Mouse (Mus musculus): Measurements from ENCODE around the gene Spx. TPM values are rescaled to one million over a fixed set of nuclear protein-coding genes. Genes with fewer than 3 reads are reported as not detected.
A peak's percentile ranks its signal among the peaks of the same experiment; 100 is the strongest.

Gene Spx
- polyA plus RNA-seq, 1 experiment from 2014 or later = 0.84 TPM

GRCm38 (mm10) chr6:142387011-142387754 lies 26.1 kb upstream of the Spx start, which contains the start of the genes Recql and Golt1b:
TSS of gene Recql (minus strand) at chr6:142387087.
TSS of gene Golt1b (plus strand) at chr6:142387221.
- Histone ChIP-seq H3K27ac (replicated peaks) (peak within 1 kb of the TSS; percentile 68), H3K9ac (peak within 1 kb of the TSS; percentile 81), H3K9me3 (replicated peaks) (no peaks in the 10 kb centered on the region), H3K4me2 (replicated peaks) (peak within 1 kb of the TSS; percentile 65), H3K27me3 (no peaks in the 10 kb centered on the region), H3K4me3 (replicated peaks) (peak within 1 kb of the TSS; percentile 83), H3K4me1 (peaks cover 20% of the 10 kb centered on the region), H3K36me3 (no peaks in the 10 kb centered on the region)
- peak; percentile 100 for ATAC-seq (ENCODE audit: insufficient number of reproducible peaks, low FRiP score, low TSS enrichment, low read depth)
- WGBS = under 1% methylated on average over 84 of the region's 87 CpGs

- no peaks in the 10 kb centered on the region for H3K27me3 ChIP-seq
- WGBS = 18% methylated on average over 8 of the region's 8 CpGs
- no peak for ATAC-seq (ENCODE audit: insufficient number of reproducible peaks, low FRiP score, low TSS enrichment, low read depth)
- H3K4me2 ChIP-seq (replicated peaks) = peak overlapping the region; percentile 53
- H3K36me3 ChIP-seq = 0 out of 2 replicates have a peak, but pooled peaks cover under 1% of the 10 kb centered on the region
- peak overlapping the region; percentile 81 for H3K9ac ChIP-seq
- H3K4me3 ChIP-seq (replicated peaks) = peak overlapping the region; percentile 83
- H3K27ac ChIP-seq (replicated peaks) = 0 out of 2 replicates have a peak overlapping the region, but pooled peaks have one; percentile 58
- H3K4me1 ChIP-seq = peaks cover 20% of the 10 kb centered on the region
- H3K9me3 ChIP-seq (replicated peaks) = no peaks in the 10 kb centered on the region
Observed at GRCm38 (mm10) chr6:142387755-142388271, 25.4 kb upstream of the Spx start.

GRCm38 (mm10) chr6:142389101-142389500 lies 24.1 kb upstream of the Spx start:
- no peak overlapping the region for H3K27ac ChIP-seq (replicated peaks)
- H3K4me3 ChIP-seq (replicated peaks) = 0 out of 2 replicates have a peak overlapping the region, but pooled peaks have one; percentile 83
- peaks cover 12% of the 10 kb centered on the region; the same call in 1 of the 2 replicates for H3K36me3 ChIP-seq
- no peaks in the 10 kb centered on the region for H3K27me3 ChIP-seq
- no peak overlapping the region for H3K9ac ChIP-seq
- 76% methylated on average over 2 of the region's 2 CpGs for WGBS
- peaks cover 20% of the 10 kb centered on the region for H3K4me1 ChIP-seq
- no peak overlapping the region for H3K4me2 ChIP-seq (replicated peaks)
- H3K9me3 ChIP-seq (replicated peaks) = no peaks in the 10 kb centered on the region
- ATAC-seq (ENCODE audit: insufficient number of reproducible peaks, low FRiP score, low TSS enrichment, low read depth) = no peak

GRCm38 (mm10) chr6:142392312-142392711 lies 20.9 kb upstream of the Spx start:
- Histone ChIP-seq H3K9ac (no peak overlapping the region), H3K4me3 (replicated peaks) (no peak overlapping the region), H3K4me1 (peaks cover 16% of the 10 kb centered on the region), H3K4me2 (replicated peaks) (no peak overlapping the region), H3K27me3 (no peaks in the 10 kb centered on the region), H3K9me3 (replicated peaks) (no peaks in the 10 kb centered on the region), H3K27ac (replicated peaks) (no peak overlapping the region), H3K36me3 (peaks cover 29% of the 10 kb centered on the region)
- ATAC-seq (ENCODE audit: insufficient number of reproducible peaks, low FRiP score, low TSS enrichment, low read depth) = no peak
- whole genome bisulfite sequencing = 91% methylated on average over 5 of the region's 5 CpGs

GRCm38 (mm10) chr6:142394669-142395068 lies 18.6 kb upstream of the Spx start:
- Histone ChIP-seq H3K9ac (no peak overlapping the region), H3K4me1 (no peaks in the 10 kb centered on the region), H3K9me3 (replicated peaks) (no peaks in the 10 kb centered on the region), H3K4me2 (replicated peaks) (no peak overlapping the region), H3K36me3 (peaks cover 29% of the 10 kb centered on the region), H3K27me3 (no peaks in the 10 kb centered on the region), H3K27ac (replicated peaks) (no peak overlapping the region), H3K4me3 (replicated peaks) (no peak overlapping the region)
- WGBS = 80% methylated on average over 5 of the region's 5 CpGs
- ATAC-seq (ENCODE audit: insufficient number of reproducible peaks, low FRiP score, low TSS enrichment, low read depth) = no peak; the same call in 1 of the 2 replicates

- Histone ChIP-seq H3K27me3 (no peaks in the 10 kb centered on the region), H3K4me1 (no peaks in the 10 kb centered on the region), H3K9me3 (replicated peaks) (no peaks in the 10 kb centered on the region), H3K4me3 (replicated peaks) (no peak overlapping the region), H3K4me2 (replicated peaks) (no peak overlapping the region), H3K27ac (replicated peaks) (no peak overlapping the region), H3K36me3 (peaks cover 37% of the 10 kb centered on the region), H3K9ac (no peak overlapping the region)
- no peak for ATAC-seq (ENCODE audit: insufficient number of reproducible peaks, low FRiP score, low TSS enrichment, low read depth)
- 89% methylated on average over 6 of the region's 6 CpGs for WGBS
Observed at GRCm38 (mm10) chr6:142395756-142396155, 17.5 kb upstream of the Spx start.

- H3K36me3 ChIP-seq = no peaks in the 10 kb centered on the region
- peaks cover 25% of the 10 kb centered on the region for H3K27me3 ChIP-seq
- ATAC-seq (ENCODE audit: insufficient number of reproducible peaks, low FRiP score, low TSS enrichment, low read depth) = no peak
- no peak overlapping the region for H3K27ac ChIP-seq (replicated peaks)
- H3K9me3 ChIP-seq (replicated peaks) = no peaks in the 10 kb centered on the region
- WGBS = 14% methylated on average over 1 of the region's 1 CpGs
- H3K4me1 ChIP-seq = peaks cover 5% of the 10 kb centered on the region
- H3K9ac ChIP-seq = no peak overlapping the region
- H3K4me2 ChIP-seq (replicated peaks) = no peak overlapping the region
- no peak overlapping the region for H3K4me3 ChIP-seq (replicated peaks)
Observed at GRCm38 (mm10) chr6:142411140-142411539, 2.1 kb upstream of the Spx start.

GRCm38 (mm10) chr6:142413845-142414244 lies 604 bp downstream of the Spx start:
- H3K9me3 ChIP-seq (replicated peaks) = no peaks in the 10 kb centered on the region
- H3K4me3 ChIP-seq (replicated peaks) = no peak overlapping the region
- H3K9ac ChIP-seq = no peak overlapping the region
- H3K27ac ChIP-seq (replicated peaks) = no peak overlapping the region
- no peak for ATAC-seq (ENCODE audit: insufficient number of reproducible peaks, low FRiP score, low TSS enrichment, low read depth)
- no peak overlapping the region for H3K4me2 ChIP-seq (replicated peaks)
- peaks cover 5% of the 10 kb centered on the region for H3K4me1 ChIP-seq
- 18% methylated on average over 12 of the region's 12 CpGs for WGBS
- no peaks in the 10 kb centered on the region for H3K36me3 ChIP-seq
- H3K27me3 ChIP-seq = peaks cover 25% of the 10 kb centered on the region

- under 1% methylated on average over 24 of the region's 24 CpGs for WGBS
- no peaks in the 10 kb centered on the region for H3K36me3 ChIP-seq
- H3K4me2 ChIP-seq (replicated peaks) = peak overlapping the region; percentile 48
- peaks cover 5% of the 10 kb centered on the region for H3K4me1 ChIP-seq
- no peak overlapping the region for H3K27ac ChIP-seq (replicated peaks)
- H3K27me3 ChIP-seq = peaks cover 25% of the 10 kb centered on the region
- H3K4me3 ChIP-seq (replicated peaks) = peak overlapping the region; percentile 29
- H3K9ac ChIP-seq = no peak overlapping the region
- H3K9me3 ChIP-seq (replicated peaks) = no peaks in the 10 kb centered on the region
- ATAC-seq (ENCODE audit: insufficient number of reproducible peaks, low FRiP score, low TSS enrichment, low read depth) = no peak
Observed at GRCm38 (mm10) chr6:142414597-142414996, 1.4 kb downstream of the Spx start.

GRCm38 (mm10) chr6:142424976-142425375 lies 11.7 kb downstream of the Spx start:
- Histone ChIP-seq H3K9me3 (replicated peaks) (no peaks in the 10 kb centered on the region), H3K27me3 (no peaks in the 10 kb centered on the region), H3K4me2 (replicated peaks) (no peak overlapping the region), H3K36me3 (no peaks in the 10 kb centered on the region), H3K27ac (replicated peaks) (no peak overlapping the region), H3K4me3 (replicated peaks) (no peak overlapping the region), H3K4me1 (no peaks in the 10 kb centered on the region), H3K9ac (no peak overlapping the region)
- no peak for ATAC-seq (ENCODE audit: insufficient number of reproducible peaks, low FRiP score, low TSS enrichment, low read depth)
- WGBS = 75% methylated on average over 7 of the region's 7 CpGs

- Histone ChIP-seq H3K4me3 (replicated peaks) (no peak overlapping the region), H3K4me2 (replicated peaks) (no peak overlapping the region), H3K27ac (replicated peaks) (no peak overlapping the region), H3K27me3 (no peaks in the 10 kb centered on the region), H3K9me3 (replicated peaks) (no peaks in the 10 kb centered on the region), H3K4me1 (no peaks in the 10 kb centered on the region), H3K36me3 (no peaks in the 10 kb centered on the region), H3K9ac (no peak overlapping the region)
- no peak for ATAC-seq (ENCODE audit: insufficient number of reproducible peaks, low FRiP score, low TSS enrichment, low read depth)
Observed at GRCm38 (mm10) chr6:142429072-142429471, 15.8 kb downstream of the Spx start.

All from embryonic facial prominence, embryonic 15.5 days (tissue).